Mouse (Mus musculus): ENCODE measurements around the gene Ppp1r9a.

- TF ChIP-seq CTCF (IDR thresholded peaks at IDR 0.05; ENCODE audit: borderline replicate concordance, insufficient read depth, low read depth, low read length) (no peak), POLR2A (IDR thresholded peaks at IDR 0.05; ENCODE audit: borderline replicate concordance, insufficient read depth, low read length) (no peak)
These were observed 190.8 kb downstream of the Ppp1r9a start for GRCm38 (mm10) chr6:5093516-5093915.

Data from cerebellum, adult 2 months (tissue).